Mouse (Mus musculus) heart, embryonic 11.5 days (tissue): ENCODE results near the gene Acaca. TPM values are rescaled to one million over a fixed set of nuclear protein-coding genes. Genes with fewer than 3 reads are reported as not detected.

ENCODE experiments used
- ATAC-seq: fragments of 200-750 bp; cut with Nextera tagmentation; replicated peaks from 2 replicates; pipeline ENCODE4 v1.8.0; 2017; ENCODE audit warnings: moderate library complexity; ENCODE audit not compliant: insufficient number of reproducible peaks, low FRiP score, low TSS enrichment
- H3K27ac ChIP-seq: fragments of 300-500 bp; sonication (generic); 2 replicates; pipeline ENCODE4 v1.5.1; 2014; ENCODE audit warnings: mild to moderate bottlenecking, low read depth, low read length
- H3K27me3 ChIP-seq: fragments of 300-500 bp; sonication (generic); 2 replicates; pipeline ENCODE4 v1.6.1; 2014; ENCODE audit warnings: mild to moderate bottlenecking, low read length, mixed read lengths; ENCODE audit not compliant: control insufficient read depth, insufficient read depth
- H3K36me3 ChIP-seq: fragments of 300-500 bp; sonication (generic); 2 replicates; pipeline ENCODE4 v1.6.1; 2014; ENCODE audit warnings: mild to moderate bottlenecking, low read length, moderate library complexity, mixed read lengths; ENCODE audit not compliant: control insufficient read depth, insufficient read depth
- H3K4me1 ChIP-seq: fragments of 300-500 bp; sonication (generic); 2 replicates; pipeline ENCODE4 v1.6.1; 2014; ENCODE audit warnings: low read length; ENCODE audit not compliant: control insufficient read depth, insufficient read depth
- H3K4me2 ChIP-seq: fragments of 300-500 bp; sonication (generic); 2 replicates; pipeline ENCODE4 v1.6.1; 2014; ENCODE audit warnings: mild to moderate bottlenecking, moderate library complexity
- H3K4me3 ChIP-seq: fragments of 300-500 bp; sonication (generic); 2 replicates; pipeline ENCODE4 v1.5.1; 2014; ENCODE audit warnings: low read depth, low read length
- H3K9ac ChIP-seq: fragments of 300-500 bp; sonication (generic); 2 replicates; pipeline ENCODE4 v1.6.1; 2014; ENCODE audit warnings: mild to moderate bottlenecking, low read depth, low read length, moderate library complexity
- H3K9me3 ChIP-seq: fragments of 300-500 bp; sonication (generic); replicated peaks from 2 replicates; pipeline ENCODE4 v1.6.1; 2016; ENCODE audit warnings: low read length; ENCODE audit not compliant: control insufficient read depth
- WGBS: fragments of 180-500 bp; shearing (Covaris S2); extraction: QIAGEN DNeasy Blood & Tissue Kit; methylation state at CpG from one replicate; pipeline ENCODE4 v1.1.7; 2014; ENCODE audit not compliant: insufficient replicate concordance; 5-methylcytosine and 5-hydroxymethylcytosine counted together
- polyA plus RNA-seq: library from polyadenylated mRNA; unstranded; fragments of >200 nt; fragmentation: Nextera tagmentation; extraction: Ambion mirVana; gene quantifications from 2 replicates; pipeline ENCODE4 v1.2.1, GENCODE M21; 2014

Gene Acaca
- polyA plus RNA-seq, 1 experiment from 2014 or later: 12.1 TPM

GRCm38 (mm10) chr11:84247370-84247769 is 117.9 kb downstream of the Acaca start:
- H3K9ac ChIP-seq: no peak overlapping the region
- H3K4me1 ChIP-seq: no peaks in the 10 kb centered on the region
- peaks cover 2% of the 10 kb centered on the region for H3K36me3 ChIP-seq
- H3K27ac ChIP-seq: no peak overlapping the region
- H3K4me2 ChIP-seq: no peak overlapping the region
- no peak overlapping the region for H3K4me3 ChIP-seq
- no peak for ATAC-seq
- no peaks in the 10 kb centered on the region for H3K9me3 ChIP-seq
- 90% methylated on average over 1 of the region's 1 CpGs for WGBS
- H3K27me3 ChIP-seq: no peaks in the 10 kb centered on the region

- H3K36me3 ChIP-seq: peaks cover 6% of the 10 kb centered on the region
- 88% methylated on average over 3 of the region's 3 CpGs for WGBS
Observed at GRCm38 (mm10) chr11:84251170-84251569, 121.7 kb downstream of the Acaca start.

GRCm38 (mm10) chr11:84252425-84252824 is 123.0 kb downstream of the Acaca start:
- no peaks in the 10 kb centered on the region for H3K27me3 ChIP-seq
- H3K27ac ChIP-seq: no peak overlapping the region
- H3K9ac ChIP-seq: no peak overlapping the region
- peaks cover 6% of the 10 kb centered on the region for H3K36me3 ChIP-seq
- H3K4me2 ChIP-seq: no peak overlapping the region
- ATAC-seq: no peak
- H3K4me3 ChIP-seq: no peak overlapping the region
- WGBS: 72% methylated on average over 1 of the region's 1 CpGs
- H3K4me1 ChIP-seq: no peaks in the 10 kb centered on the region
- H3K9me3 ChIP-seq: no peaks in the 10 kb centered on the region

More at GRCm38 (mm10) chr11:84251170-84251569, 121.7 kb downstream of the Acaca start:
- Histone ChIP-seq H3K9me3 (no peaks in the 10 kb centered on the region), H3K4me1 (no peaks in the 10 kb centered on the region), H3K4me3 (no peak overlapping the region), H3K9ac (no peak overlapping the region), H3K4me2 (no peak overlapping the region), H3K27me3 (no peaks in the 10 kb centered on the region), H3K27ac (no peak overlapping the region)
- no peak for ATAC-seq

GRCm38 (mm10) chr11:84255879-84256278 is 126.4 kb downstream of the Acaca start:
- peaks cover 4% of the 10 kb centered on the region; the same call in 1 of the 2 replicates for H3K36me3 ChIP-seq
- no peak overlapping the region for H3K27ac ChIP-seq
- H3K9ac ChIP-seq: no peak overlapping the region
- H3K9me3 ChIP-seq: no peaks in the 10 kb centered on the region
- no peak for ATAC-seq
- no peaks in the 10 kb centered on the region for H3K4me1 ChIP-seq
- no peak overlapping the region for H3K4me2 ChIP-seq
- H3K27me3 ChIP-seq: no peaks in the 10 kb centered on the region
- 91% methylated on average over 4 of the region's 4 CpGs for WGBS
- H3K4me3 ChIP-seq: no peak overlapping the region

DNA sequence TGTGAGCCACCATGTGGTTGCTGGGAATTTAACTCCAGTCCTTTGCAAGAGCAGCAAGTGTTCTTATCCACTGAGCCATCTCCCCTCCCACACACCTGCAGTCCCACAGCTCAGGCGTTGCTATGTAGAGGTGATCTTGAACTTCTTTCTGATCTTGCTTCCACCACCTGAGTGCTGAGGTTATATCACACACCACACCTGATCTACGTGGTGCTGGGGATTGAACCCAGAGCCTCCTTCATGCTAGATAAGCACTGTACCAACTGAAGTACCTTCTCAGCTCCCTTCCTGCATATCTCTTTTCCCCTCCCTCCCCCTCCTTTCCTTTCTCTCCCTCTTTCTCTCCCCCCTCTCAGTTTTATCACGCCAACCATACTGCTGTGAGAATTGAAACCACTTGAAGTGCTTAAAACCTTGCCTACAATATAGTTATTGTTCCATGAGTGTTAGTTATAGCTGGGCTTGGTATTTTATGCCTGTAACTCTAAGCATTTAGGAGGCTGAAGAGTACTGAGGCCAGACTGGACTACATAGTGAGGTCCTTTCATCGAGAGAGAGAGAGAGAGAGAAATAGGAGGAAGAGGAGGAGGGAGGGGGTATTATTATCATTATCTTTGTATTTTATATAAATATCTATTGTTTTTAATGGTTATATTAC is 128.7 kb downstream of the Acaca start:
- H3K4me1 ChIP-seq: no peaks in the 10 kb centered on the region
- no peak overlapping the region for H3K4me2 ChIP-seq
- H3K27ac ChIP-seq: no peak overlapping the region
- H3K9me3 ChIP-seq: no peaks in the 10 kb centered on the region
- no peaks in the 10 kb centered on the region for H3K27me3 ChIP-seq
- 65% methylated on average over 4 of the region's 4 CpGs for WGBS
- H3K9ac ChIP-seq: no peak overlapping the region
- no peak for ATAC-seq
- H3K36me3 ChIP-seq: peaks cover 2% of the 10 kb centered on the region; the same call in 1 of the 2 replicates
- no peak overlapping the region for H3K4me3 ChIP-seq

GRCm38 (mm10) chr11:84264490-84264889 is 135.0 kb downstream of the Acaca start:
- Histone ChIP-seq H3K27me3 (no peaks in the 10 kb centered on the region), H3K4me3 (no peak overlapping the region), H3K9ac (no peak overlapping the region), H3K4me1 (no peaks in the 10 kb centered on the region), H3K36me3 (peaks cover 10% of the 10 kb centered on the region), H3K9me3 (no peaks in the 10 kb centered on the region), H3K27ac (no peak overlapping the region), H3K4me2 (no peak overlapping the region)
- no peak for ATAC-seq
- 61% methylated on average over 3 of the region's 3 CpGs for whole genome bisulfite sequencing

- Histone ChIP-seq H3K4me1 (peaks cover 4% of the 10 kb centered on the region; the same call in 1 of the 2 replicates), H3K4me3 (no peak overlapping the region), H3K36me3 (peaks cover 10% of the 10 kb centered on the region), H3K27me3 (no peaks in the 10 kb centered on the region), H3K9ac (no peak overlapping the region), H3K4me2 (no peak overlapping the region), H3K9me3 (no peaks in the 10 kb centered on the region), H3K27ac (no peak overlapping the region)
- no peak for ATAC-seq
Observed at GRCm38 (mm10) chr11:84268068-84268467, 138.6 kb downstream of the Acaca start.

- ATAC-seq: no peak
- Histone ChIP-seq H3K4me1 (peaks cover 4% of the 10 kb centered on the region; the same call in 1 of the 2 replicates), H3K4me2 (no peak overlapping the region), H3K9me3 (no peaks in the 10 kb centered on the region), H3K27ac (no peak overlapping the region), H3K4me3 (no peak overlapping the region), H3K36me3 (peaks cover 10% of the 10 kb centered on the region), H3K9ac (no peak overlapping the region), H3K27me3 (no peaks in the 10 kb centered on the region)
- 73% methylated on average over 3 of the region's 3 CpGs for WGBS
Observed at GRCm38 (mm10) chr11:84270511-84270910, 141.0 kb downstream of the Acaca start.

DNA sequence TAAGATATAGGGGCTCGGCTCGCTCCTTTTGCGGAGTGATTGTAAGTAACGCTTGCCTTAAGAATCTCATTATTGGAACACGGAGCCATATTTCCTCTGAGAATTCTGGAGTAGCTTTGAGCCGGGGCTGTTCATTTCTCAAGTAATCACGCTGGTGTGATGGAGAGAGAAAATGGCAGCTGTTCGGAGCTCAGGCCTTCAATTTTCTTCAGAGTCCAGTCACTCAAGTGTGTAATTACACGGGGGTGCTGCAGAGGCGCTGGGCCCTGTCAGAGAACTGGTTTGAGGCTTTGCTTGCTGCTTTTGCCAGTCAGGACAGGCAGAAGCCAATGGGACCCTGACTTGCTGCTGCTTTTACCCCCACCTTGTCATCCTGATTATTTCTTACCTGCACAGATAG is 142.5 kb downstream of the Acaca start:
- Histone ChIP-seq H3K4me3 (no peak overlapping the region), H3K9me3 (no peaks in the 10 kb centered on the region), H3K36me3 (peaks cover 10% of the 10 kb centered on the region), H3K27me3 (no peaks in the 10 kb centered on the region), H3K27ac (no peak overlapping the region), H3K9ac (no peak overlapping the region), H3K4me1 (peaks cover 4% of the 10 kb centered on the region; the same call in 1 of the 2 replicates), H3K4me2 (no peak overlapping the region)
- WGBS: 82% methylated on average over 10 of the region's 10 CpGs
- ATAC-seq: no peak
